Mouse (Mus musculus) adrenal gland, adult 18-20 months (tissue): Measurements from ENCODE around the gene Rnh1. TPM values are rescaled to one million over a fixed set of nuclear protein-coding genes. Genes with fewer than 3 reads are reported as not detected.
A peak's percentile ranks its signal among the peaks of the same experiment; 100 is the strongest.

ENCODE experiments used
- DNase-seq, 2 experiments: peaks; one replicate each; pipeline ENCODE4 v3.0.0; 2021 to 2022; ENCODE audit warnings: low spot score in 2 of 2
- total RNA-seq, 2 experiments: library from RNA; stranded (reverse); gene quantifications; 1 replicate in 1 of 2; 2 replicates in 1 of 2; pipeline ENCODE4 v1.2.3; 2021

Gene Rnh1
- total RNA-seq, 2 experiments from 2014 or later, result 218 to 327 TPM

GRCm38 (mm10) chr7:141168518-141168953 is 4.1 kb downstream of the Rnh1 start:
- peak; percentile 66 to 72 for DNase-seq

- DNase-seq, result peak; percentile 42 to 54
Measured at GRCm38 (mm10) chr7:141167901-141168517, 4.6 kb downstream of the Rnh1 start.

GRCm38 (mm10) chr7:141164850-141165249 is 7.8 kb downstream of the Rnh1 start:
- peak; percentile 46 to 49 for DNase-seq

- DNase-seq, result no peak
Measured at GRCm38 (mm10) chr7:141164397-141164796, 8.3 kb downstream of the Rnh1 start.

- no peak for DNase-seq
Measured at GRCm38 (mm10) chr7:141155362-141155761, 17.3 kb downstream of the Rnh1 start.

GRCm38 (mm10) chr7:141148639-141149038 is 24.0 kb downstream of the Rnh1 start:
- DNase-seq, result no peak

- no peak for DNase-seq
Measured at GRCm38 (mm10) chr7:141147044-141147443, 25.6 kb downstream of the Rnh1 start.

GRCm38 (mm10) chr7:141146043-141146595 is 26.5 kb downstream of the Rnh1 start:
- no peak for DNase-seq

GRCm38 (mm10) chr7:141145403-141145802 is 27.3 kb downstream of the Rnh1 start:
- DNase-seq, result no peak

- no peak for DNase-seq
Measured at GRCm38 (mm10) chr7:141144650-141145049, 28.0 kb downstream of the Rnh1 start.

- no peak for DNase-seq
Measured at GRCm38 (mm10) chr7:141143861-141144260, 28.8 kb downstream of the Rnh1 start.

GRCm38 (mm10) chr7:141143112-141143511 is 29.5 kb downstream of the Rnh1 start:
- DNase-seq, result peak; percentile 36 to 43

- no peak for DNase-seq
Measured at GRCm38 (mm10) chr7:141141326-141141725, 31.3 kb downstream of the Rnh1 start.

- no peak for DNase-seq
Measured at GRCm38 (mm10) chr7:141131904-141132755, 40.5 kb downstream of the Rnh1 start.

GRCm38 (mm10) chr7:141131024-141131820 is 41.4 kb downstream of the Rnh1 start:
- peak; percentile 83 to 85 for DNase-seq

GRCm38 (mm10) chr7:141123517-141123856 is 49.2 kb downstream of the Rnh1 start:
- no peak for DNase-seq

- DNase-seq, result peak; percentile 85 to 88
Measured at GRCm38 (mm10) chr7:141122689-141123516, 49.8 kb downstream of the Rnh1 start.

GRCm38 (mm10) chr7:141122245-141122644 is 50.4 kb downstream of the Rnh1 start, which contains the start of gene Ptdss2:
Gene Ptdss2, plus strand, starts transcription at chr7:141122382.
- peak in 1 of 2 experiments; percentile 48 for DNase-seq

- DNase-seq, result no peak
Measured at GRCm38 (mm10) chr7:141121051-141121531, 51.6 kb downstream of the Rnh1 start.

GRCm38 (mm10) chr7:141120605-141121004 is 52.1 kb downstream of the Rnh1 start:
- no peak for DNase-seq
